Mouse (Mus musculus): Measurements from ENCODE around the gene Aldh1a7. TPM values are rescaled to one million over a fixed set of nuclear protein-coding genes. Genes with fewer than 3 reads are reported as not detected.
"Not testable (repeated sequence)": the region's sequence is repeated elsewhere in the genome, so short reads cannot be mapped to it uniquely, and the experiment has no call there.

The Aldh1a7 gene
- polyA plus RNA-seq, 1 experiment from 2014 or later: 0.88 TPM

GRCm38 (mm10) chr19:20707159-20707558, 20.2 kb downstream of the Aldh1a7 start:
- H3K36me3 ChIP-seq (replicated peaks): no peaks in the 10 kb centered on the region
- H3K9ac ChIP-seq: no peak overlapping the region
- no peaks in the 10 kb centered on the region for H3K4me1 ChIP-seq
- H3K9me3 ChIP-seq: no peaks in the 10 kb centered on the region
- no peaks in the 10 kb centered on the region for H3K27me3 ChIP-seq (replicated peaks)
- H3K4me3 ChIP-seq: no peak overlapping the region
- no peak overlapping the region for H3K27ac ChIP-seq
- H3K4me2 ChIP-seq: no peak overlapping the region
- no peak for ATAC-seq (replicated peaks)

GRCm38 (mm10) chr19:20706747-20707146, 20.6 kb downstream of the Aldh1a7 start:
- Histone ChIP-seq H3K9ac (no peak overlapping the region), H3K9me3 (no peaks in the 10 kb centered on the region), H3K4me2 (no peak overlapping the region), H3K36me3 (replicated peaks) (no peaks in the 10 kb centered on the region), H3K27ac (no peak overlapping the region), H3K27me3 (replicated peaks) (no peaks in the 10 kb centered on the region), H3K4me3 (no peak overlapping the region), H3K4me1 (no peaks in the 10 kb centered on the region)
- WGBS: 84% methylated on average over 4 of the region's 4 CpGs
- no peak for ATAC-seq (replicated peaks)

- ATAC-seq (replicated peaks): no peak
- H3K4me2 ChIP-seq: no peak overlapping the region
- H3K27me3 ChIP-seq (replicated peaks): no peaks in the 10 kb centered on the region
- no peaks in the 10 kb centered on the region for H3K9me3 ChIP-seq
- H3K27ac ChIP-seq: no peak overlapping the region
- 26% methylated on average over 3 of the region's 3 CpGs for WGBS
- no peaks in the 10 kb centered on the region for H3K4me1 ChIP-seq
- no peaks in the 10 kb centered on the region for H3K36me3 ChIP-seq (replicated peaks)
- H3K4me3 ChIP-seq: no peak overlapping the region
- H3K9ac ChIP-seq: no peak overlapping the region
Observed at GRCm38 (mm10) chr19:20702074-20702473, 25.3 kb downstream of the Aldh1a7 start.

GRCm38 (mm10) chr19:20677697-20678355, 49.5 kb downstream of the Aldh1a7 start:
- no peak overlapping the region for H3K9ac ChIP-seq
- no peaks in the 10 kb centered on the region for H3K4me1 ChIP-seq
- no peak for ATAC-seq (replicated peaks)
- no peaks in the 10 kb centered on the region for H3K27me3 ChIP-seq (replicated peaks)
- H3K27ac ChIP-seq: no peak overlapping the region
- no peak overlapping the region for H3K4me2 ChIP-seq
- 89% methylated on average over 3 of the region's 3 CpGs for WGBS
- no peaks in the 10 kb centered on the region for H3K9me3 ChIP-seq
- no peaks in the 10 kb centered on the region for H3K36me3 ChIP-seq (replicated peaks)
- no peak overlapping the region for H3K4me3 ChIP-seq

- H3K27ac ChIP-seq: no peak overlapping the region
- H3K9ac ChIP-seq: no peak overlapping the region
- no peak overlapping the region for H3K4me2 ChIP-seq
- no peaks in the 10 kb centered on the region for H3K36me3 ChIP-seq (replicated peaks)
- no peak overlapping the region for H3K4me3 ChIP-seq
- no peaks in the 10 kb centered on the region for H3K9me3 ChIP-seq
- ATAC-seq (replicated peaks): no peak
- H3K4me1 ChIP-seq: no peaks in the 10 kb centered on the region
- 73% methylated on average over 3 of the region's 3 CpGs for WGBS
- no peaks in the 10 kb centered on the region for H3K27me3 ChIP-seq (replicated peaks)
Observed at GRCm38 (mm10) chr19:20654141-20654873, 73.1 kb downstream of the Aldh1a7 start.

GRCm38 (mm10) chr19:20653082-20653676, 74.2 kb downstream of the Aldh1a7 start:
- ATAC-seq (replicated peaks): no peak
- 94% methylated on average over 1 of the region's 1 CpGs for WGBS
- no peaks in the 10 kb centered on the region for H3K27me3 ChIP-seq (replicated peaks)
- H3K4me2 ChIP-seq: no peak overlapping the region
- no peak overlapping the region for H3K4me3 ChIP-seq
- no peaks in the 10 kb centered on the region for H3K9me3 ChIP-seq
- no peak overlapping the region for H3K9ac ChIP-seq
- H3K27ac ChIP-seq: no peak overlapping the region
- no peaks in the 10 kb centered on the region for H3K36me3 ChIP-seq (replicated peaks)
- H3K4me1 ChIP-seq: no peaks in the 10 kb centered on the region

GRCm38 (mm10) chr19:20650008-20650407, 77.4 kb downstream of the Aldh1a7 start:
- Histone ChIP-seq H3K27ac (no peak overlapping the region), H3K4me2 (no peak overlapping the region), H3K4me1 (no peaks in the 10 kb centered on the region), H3K9ac (no peak overlapping the region), H3K9me3 (no peaks in the 10 kb centered on the region), H3K27me3 (replicated peaks) (no peaks in the 10 kb centered on the region), H3K4me3 (no peak overlapping the region), H3K36me3 (replicated peaks) (no peaks in the 10 kb centered on the region)
- WGBS: 23% methylated on average over 2 of the region's 2 CpGs
- no peak for ATAC-seq (replicated peaks)

GRCm38 (mm10) chr19:20647496-20647895, 79.9 kb downstream of the Aldh1a7 start:
- not testable (repeated sequence) for H3K9ac ChIP-seq; H3K4me2 ChIP-seq; H3K27me3 ChIP-seq (replicated peaks); H3K36me3 ChIP-seq (replicated peaks); H3K4me3 ChIP-seq; ATAC-seq (replicated peaks); H3K9me3 ChIP-seq; H3K27ac ChIP-seq; H3K4me1 ChIP-seq

GRCm38 (mm10) chr19:20644346-20644745, 83.0 kb downstream of the Aldh1a7 start:
- no peak overlapping the region for H3K9ac ChIP-seq
- H3K4me2 ChIP-seq: no peak overlapping the region
- H3K27me3 ChIP-seq (replicated peaks): no peaks in the 10 kb centered on the region
- H3K4me3 ChIP-seq: no peak overlapping the region
- no peaks in the 10 kb centered on the region for H3K4me1 ChIP-seq
- no peak for ATAC-seq (replicated peaks)
- WGBS: 74% methylated on average over 3 of the region's 3 CpGs
- no peaks in the 10 kb centered on the region for H3K36me3 ChIP-seq (replicated peaks)
- H3K9me3 ChIP-seq: no peaks in the 10 kb centered on the region
- H3K27ac ChIP-seq: no peak overlapping the region

Other genes starting within 250 kb of the Aldh1a7 start
- gene Aldh1a1, start 234.8 kb downstream of the Aldh1a7 start, polyA plus RNA-seq (2015; fragmentation: Nextera tagmentation; extraction: Ambion mirVana): 16.3 and 17.4 TPM in 2 replicates
- 0.18 TPM in 1 of 2 replicates, not detected in the other for gene Tmc1, start 226.6 kb upstream of the Aldh1a7 start, polyA plus RNA-seq (2015; fragmentation: Nextera tagmentation; extraction: Ambion mirVana)